Mouse (Mus musculus) kidney, postnatal 36 days (tissue): ENCODE measurements around the gene Sf3b3.
"Not testable (repeated sequence)": the region's sequence is repeated elsewhere in the genome, so short reads cannot be mapped to it uniquely, and the experiment has no call there.

ENCODE experiments used
- DNase-seq, 2 experiments: peaks; one replicate each; pipeline ENCODE4 v3.0.0; 2021 to 2022; ENCODE audit warnings: mixed read lengths in 2 of 2

The Sf3b3 gene

GRCm38 (mm10) chr8:110804825-110805514 is 41.6 kb downstream of the Sf3b3 start:
- DNase-seq = no peak

- no peak for DNase-seq
Measured at GRCm38 (mm10) chr8:110803856-110804255, 42.7 kb downstream of the Sf3b3 start.

GRCm38 (mm10) chr8:110802988-110803387 is 43.6 kb downstream of the Sf3b3 start:
- DNase-seq = peak; percentile 48 to 49

- DNase-seq = no peak
Measured at GRCm38 (mm10) chr8:110797086-110797485, 49.5 kb downstream of the Sf3b3 start.

GRCm38 (mm10) chr8:110794363-110794965 is 52.1 kb downstream of the Sf3b3 start:
- DNase-seq = no peak

- DNase-seq = peak in 1 of 2 experiments; percentile 38
Measured at GRCm38 (mm10) chr8:110793936-110794335, 52.7 kb downstream of the Sf3b3 start.

- DNase-seq = no peak
Measured at GRCm38 (mm10) chr8:110793511-110793910, 53.1 kb downstream of the Sf3b3 start.

GRCm38 (mm10) chr8:110792574-110793200 is 53.9 kb downstream of the Sf3b3 start:
- DNase-seq = peak; percentile 81 to 94

- no peak for DNase-seq
Measured at GRCm38 (mm10) chr8:110791164-110791563, 55.4 kb downstream of the Sf3b3 start.

GRCm38 (mm10) chr8:110790270-110790669 is 56.3 kb downstream of the Sf3b3 start:
- DNase-seq = no peak

GRCm38 (mm10) chr8:110789571-110789970 is 57.0 kb downstream of the Sf3b3 start:
- DNase-seq = no peak

GRCm38 (mm10) chr8:110788981-110789380 is 57.6 kb downstream of the Sf3b3 start:
- DNase-seq = no peak

GRCm38 (mm10) chr8:110787411-110787954 is 59.1 kb downstream of the Sf3b3 start:
- DNase-seq = peak; percentile 49

- peak; percentile 64 to 73 for DNase-seq
Measured at GRCm38 (mm10) chr8:110786934-110787333, 59.7 kb downstream of the Sf3b3 start.

- not testable (repeated sequence) for DNase-seq
Measured at GRCm38 (mm10) chr8:110786501-110786900, 60.1 kb downstream of the Sf3b3 start.

- DNase-seq = no peak
Measured at GRCm38 (mm10) chr8:110785366-110785765, 61.2 kb downstream of the Sf3b3 start.

GRCm38 (mm10) chr8:110779924-110780718 is 66.5 kb downstream of the Sf3b3 start:
- no peak for DNase-seq

- DNase-seq = no peak
Measured at GRCm38 (mm10) chr8:110776335-110776734, 70.3 kb downstream of the Sf3b3 start.

- DNase-seq = no peak
Measured at GRCm38 (mm10) chr8:110775721-110776120, 70.9 kb downstream of the Sf3b3 start.

- DNase-seq = peak in 1 of 2 experiments; percentile 42
Measured at GRCm38 (mm10) chr8:110775316-110775715, 71.3 kb downstream of the Sf3b3 start.

- DNase-seq = peak in 1 of 2 experiments; percentile 40
Measured at GRCm38 (mm10) chr8:110774725-110775124, 71.9 kb downstream of the Sf3b3 start.

- DNase-seq = peak; percentile 89
Measured at GRCm38 (mm10) chr8:110774047-110774446, 72.5 kb downstream of the Sf3b3 start.

GRCm38 (mm10) chr8:110772452-110772851 is 74.1 kb downstream of the Sf3b3 start:
- no peak for DNase-seq
